Mouse (Mus musculus) intestine, postnatal 0 days (tissue): ENCODE measurements around the gene Lama5. TPM values are rescaled to one million over a fixed set of nuclear protein-coding genes. Genes with fewer than 3 reads are reported as not detected.

Experiments
- ATAC-seq: fragments of 200-750 bp; cut with Nextera tagmentation; 2 replicates; pipeline ENCODE4 v1.8.0; 2017; ENCODE audit warnings: mild to moderate bottlenecking, moderate TSS enrichment, moderate library complexity
- H3K27ac ChIP-seq: fragments of 300-500 bp; sonication (generic); 2 replicates; pipeline ENCODE4 v1.5.1; 2014; ENCODE audit warnings: mild to moderate bottlenecking, low read depth, low read length, moderate library complexity
- H3K27me3 ChIP-seq: fragments of 300-500 bp; sonication (generic); replicated peaks from 2 replicates; pipeline ENCODE4 v1.6.1; 2014; ENCODE audit warnings: low read length, mixed read lengths; ENCODE audit not compliant: control insufficient read depth, insufficient read depth
- H3K36me3 ChIP-seq: fragments of 300-500 bp; sonication (generic); 2 replicates; pipeline ENCODE4 v1.6.1; 2014; ENCODE audit warnings: mild to moderate bottlenecking, moderate library complexity; ENCODE audit not compliant: control insufficient read depth, insufficient read depth
- H3K4me1 ChIP-seq: fragments of 300-500 bp; sonication (generic); replicated peaks from 2 replicates; pipeline ENCODE4 v1.6.1; 2014; ENCODE audit warnings: antibody characterized with exemption, low read length, mixed read lengths; ENCODE audit not compliant: control insufficient read depth, insufficient read depth
- H3K4me2 ChIP-seq: fragments of 300-500 bp; sonication (generic); replicated peaks from 2 replicates; pipeline ENCODE4 v1.6.1; 2014; ENCODE audit warnings: low read depth, mild to moderate bottlenecking, moderate library complexity
- H3K4me3 ChIP-seq: fragments of 300-500 bp; sonication (generic); 2 replicates; pipeline ENCODE4 v1.5.1; 2014; ENCODE audit warnings: low read depth, low read length
- H3K9ac ChIP-seq: fragments of 300-500 bp; sonication (generic); 2 replicates; pipeline ENCODE4 v1.6.1; 2014; ENCODE audit warnings: mild to moderate bottlenecking, low read depth, low read length
- H3K9me3 ChIP-seq: fragments of 300-500 bp; sonication (generic); 2 replicates; pipeline ENCODE4 v1.6.1; 2016; ENCODE audit warnings: mixed run types; ENCODE audit not compliant: control insufficient read depth
- CTCF ChIP-seq: sonication (generic); IDR thresholded peaks from 2 replicates; pipeline ENCODE4 v1.5.1; 2016; ENCODE audit warnings: low read depth, mild to moderate bottlenecking, control low read depth, antibody characterized with exemption, moderate library complexity
- WGBS: fragments of 180-500 bp; shearing (Covaris S2); extraction: QIAGEN DNeasy Blood & Tissue Kit; methylation state at CpG from one replicate; pipeline ENCODE4 v1.1.7; 2014; 5-methylcytosine and 5-hydroxymethylcytosine counted together
- polyA plus RNA-seq: library from polyadenylated mRNA; unstranded; fragments of >200 nt; fragmentation: Nextera tagmentation; extraction: Ambion mirVana; gene quantifications from 2 replicates; pipeline ENCODE4 v1.2.1, GENCODE M21; 2015

The Lama5 gene
- 19.8 and 23.5 TPM in 2 replicates for polyA plus RNA-seq

GRCm38 (mm10) chr2:180225762-180226378 is at the start of gene Lama5:
Gene Lama5 (minus strand): TSS chr2:180225859.
- ATAC-seq, result peak; percentile 41
- no peak for TF ChIP-seq CTCF
- peak within 1 kb of the TSS; percentile 64 for H3K4me3 ChIP-seq
- H3K4me2 ChIP-seq, result peak within 1 kb of the TSS; percentile 99
- peaks cover 13% of the 10 kb centered on the region; the same call in 1 of the 2 replicates for H3K4me1 ChIP-seq
- H3K27ac ChIP-seq, result 0 out of 2 replicates have a peak within 1 kb of the TSS, but pooled peaks have one; percentile 21
- H3K9me3 ChIP-seq, result no peaks in the 10 kb centered on the region
- peaks cover 4% of the 10 kb centered on the region; the same call in 1 of the 2 replicates for H3K27me3 ChIP-seq
- peak within 1 kb of the TSS; percentile 45 for H3K9ac ChIP-seq
- no peaks in the 10 kb centered on the region for H3K36me3 ChIP-seq
- WGBS, result 2% methylated on average over 35 of the region's 37 CpGs

GRCm38 (mm10) chr2:180274523-180274922 is 48.9 kb upstream of the Lama5 start:
- Histone ChIP-seq H3K27ac (no peak overlapping the region), H3K4me1 (0 out of 2 replicates have a peak, but pooled peaks cover 6% of the 10 kb centered on the region), H3K9ac (no peak overlapping the region), H3K27me3 (no peaks in the 10 kb centered on the region), H3K36me3 (peaks cover 4% of the 10 kb centered on the region; the same call in 1 of the 2 replicates), H3K4me2 (0 out of 2 replicates have a peak overlapping the region, but pooled peaks have one; percentile 97), H3K4me3 (no peak overlapping the region), H3K9me3 (no peaks in the 10 kb centered on the region)
- WGBS, result 92% methylated on average over 2 of the region's 2 CpGs
- no peak for ATAC-seq
- no peak for TF ChIP-seq CTCF

GRCm38 (mm10) chr2:180273394-180274244 is 48.0 kb upstream of the Lama5 start, which contains the start of gene Cables2:
Gene Cables2 (minus strand): TSS chr2:180273496.
- Histone ChIP-seq H3K4me3 (peak within 1 kb of the TSS; percentile 77), H3K4me1 (0 out of 2 replicates have a peak, but pooled peaks cover 6% of the 10 kb centered on the region), H3K27ac (peak within 1 kb of the TSS; percentile 76), H3K36me3 (peaks cover 12% of the 10 kb centered on the region), H3K4me2 (peak within 1 kb of the TSS; percentile 97), H3K9me3 (no peaks in the 10 kb centered on the region), H3K9ac (peak within 1 kb of the TSS; percentile 83), H3K27me3 (no peaks in the 10 kb centered on the region)
- TF ChIP-seq CTCF, result no peak
- peak; percentile 83 for ATAC-seq
- 3% methylated on average over 66 of the region's 68 CpGs for WGBS

- TF ChIP-seq CTCF, result no peak
- peak; percentile 14; the same call in 1 of the 2 replicates for ATAC-seq
- Histone ChIP-seq H3K4me1 (0 out of 2 replicates have a peak, but pooled peaks cover 6% of the 10 kb centered on the region), H3K27me3 (no peaks in the 10 kb centered on the region), H3K9ac (peak overlapping the region; percentile 83), H3K27ac (peak overlapping the region; percentile 46; the same call in 1 of the 2 replicates), H3K4me3 (peak overlapping the region; percentile 77), H3K36me3 (peaks cover 19% of the 10 kb centered on the region), H3K4me2 (peak overlapping the region; percentile 97), H3K9me3 (no peaks in the 10 kb centered on the region)
- under 1% methylated on average over 37 of the region's 37 CpGs for WGBS
These were observed 47.2 kb upstream of the Lama5 start for GRCm38 (mm10) chr2:180272884-180273321.

- no peak for ATAC-seq
- H3K9me3 ChIP-seq, result no peaks in the 10 kb centered on the region
- peak overlapping the region; percentile 77; the same call in 1 of the 2 replicates for H3K4me3 ChIP-seq
- H3K4me1 ChIP-seq, result 0 out of 2 replicates have a peak, but pooled peaks cover 6% of the 10 kb centered on the region
- H3K4me2 ChIP-seq, result peak overlapping the region; percentile 97
- no peak for TF ChIP-seq CTCF
- H3K9ac ChIP-seq, result 0 out of 2 replicates have a peak overlapping the region, but pooled peaks have one; percentile 83
- no peak overlapping the region for H3K27ac ChIP-seq
- H3K27me3 ChIP-seq, result no peaks in the 10 kb centered on the region
- WGBS, result 59% methylated on average over 5 of the region's 5 CpGs
- peaks cover 24% of the 10 kb centered on the region for H3K36me3 ChIP-seq
These were observed 46.2 kb upstream of the Lama5 start for GRCm38 (mm10) chr2:180271804-180272395.
